Mouse (Mus musculus): ENCODE measurements around the gene Prrx2. TPM values are rescaled to one million over a fixed set of nuclear protein-coding genes. Genes with fewer than 3 reads are reported as not detected.

Prrx2 gene
- total RNA-seq, 2 experiments from 2014 or later: 1.0 to 2.8 TPM

- intact Hi-C loops (cut with DNase I): no loop called here
- no peak for DNase-seq (ENCODE audit: low spot score in 2 of 2)
Measured at GRCm38 (mm10) chr2:30819873-30820272, 14.9 kb upstream of the Prrx2 start.

GRCm38 (mm10) chr2:30821073-30821472 is 13.7 kb upstream of the Prrx2 start:
- no peak for DNase-seq (ENCODE audit: low spot score in 2 of 2)
- intact Hi-C loops (cut with DNase I): no loop called here

DNA sequence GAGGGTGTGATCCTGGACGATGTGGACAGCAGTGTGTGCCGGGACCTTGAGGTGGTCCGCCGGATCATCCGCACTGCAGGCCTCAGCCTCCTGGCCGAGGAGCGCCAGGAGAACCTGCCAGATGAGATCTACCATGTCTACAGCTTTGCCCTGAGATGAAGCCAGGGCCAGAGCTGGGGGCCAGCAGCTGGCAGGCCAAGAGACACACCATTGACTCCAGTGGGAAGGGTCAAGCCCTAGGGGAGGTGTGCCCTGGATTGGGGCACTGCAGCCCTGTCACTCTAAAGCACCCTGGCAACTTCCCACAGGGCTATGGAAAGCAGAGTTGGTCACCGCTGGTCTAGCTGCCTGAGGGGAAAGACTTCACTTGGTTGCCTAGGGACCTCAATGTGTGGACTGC is 12.3 kb upstream of the Prrx2 start:
- intact Hi-C loops (cut with DNase I): no loop called here
- no peak for DNase-seq (ENCODE audit: low spot score in 2 of 2)

GRCm38 (mm10) chr2:30823385-30824153 is 11.2 kb upstream of the Prrx2 start:
- peak in 1 of 2 experiments; percentile 33 for DNase-seq (ENCODE audit: low spot score in 2 of 2)
- intact Hi-C loops (cut with DNase I): no loop called here

GRCm38 (mm10) chr2:30826825-30827748 is 7.7 kb upstream of the Prrx2 start:
- intact Hi-C loops (cut with DNase I): loop anchor here (5.0 kb wide), 2 partner anchors 60 to 100 kb away; partner anchors contain the start of gene Ptges
- DNase-seq (ENCODE audit: low spot score in 2 of 2): peak; percentile 40 to 45

DNA sequence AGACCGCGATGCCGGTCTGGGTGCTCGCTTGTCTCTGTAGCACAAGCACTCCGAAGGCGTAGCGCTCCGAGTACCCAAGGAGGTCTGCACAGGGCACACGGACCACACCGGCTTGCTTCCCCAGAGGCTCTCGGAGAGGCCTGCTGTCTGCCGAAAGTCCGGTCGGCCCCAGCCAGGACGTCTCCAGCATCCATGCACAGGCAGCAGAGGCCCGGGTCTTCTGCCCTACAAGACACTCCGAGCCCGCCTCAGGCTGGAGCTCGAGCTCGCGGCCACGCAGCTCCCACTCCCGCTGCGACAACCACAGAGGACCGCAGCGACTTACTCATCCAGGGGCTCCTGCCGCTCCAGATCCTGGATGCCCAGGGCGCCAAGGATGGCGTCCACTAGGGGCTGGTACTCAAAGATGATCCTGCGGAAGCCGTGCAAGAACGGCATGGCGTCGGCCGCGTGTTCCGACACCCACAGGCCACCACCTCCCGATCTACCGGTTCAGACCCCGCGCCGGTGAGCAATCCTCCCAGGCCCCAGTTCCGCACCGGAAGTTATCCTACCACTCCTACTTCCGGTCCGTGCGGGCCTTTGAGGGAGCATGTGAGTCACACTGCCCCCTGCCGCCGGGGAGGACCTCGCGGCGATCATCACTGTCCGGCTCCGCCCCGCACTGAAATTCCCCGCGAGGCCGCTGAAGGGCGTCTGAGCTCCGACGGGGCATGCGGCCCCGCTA is 6.9 kb upstream of the Prrx2 start:
- intact Hi-C loops (cut with DNase I): loop anchor here (5.0 kb wide), 2 partner anchors 59 to 99 kb away; partner anchors contain the start of gene Ptges
- DNase-seq (ENCODE audit: low spot score in 2 of 2): peak; percentile 94

- intact Hi-C loops (cut with DNase I): loop anchor here (5.0 kb wide), 2 partner anchors 58 to 98 kb away; partner anchors contain the start of gene Ptges
- DNase-seq (ENCODE audit: low spot score in 2 of 2): no peak
Measured at GRCm38 (mm10) chr2:30829315-30829714, 5.5 kb upstream of the Prrx2 start.

- intact Hi-C loops (cut with DNase I): no loop called here
- DNase-seq (ENCODE audit: low spot score in 2 of 2): no peak
Measured at GRCm38 (mm10) chr2:30830283-30830795, 4.4 kb upstream of the Prrx2 start, which contains the start of gene Asb6. Gene Asb6, minus strand, starts transcription at chr2:30830333.

DNA sequence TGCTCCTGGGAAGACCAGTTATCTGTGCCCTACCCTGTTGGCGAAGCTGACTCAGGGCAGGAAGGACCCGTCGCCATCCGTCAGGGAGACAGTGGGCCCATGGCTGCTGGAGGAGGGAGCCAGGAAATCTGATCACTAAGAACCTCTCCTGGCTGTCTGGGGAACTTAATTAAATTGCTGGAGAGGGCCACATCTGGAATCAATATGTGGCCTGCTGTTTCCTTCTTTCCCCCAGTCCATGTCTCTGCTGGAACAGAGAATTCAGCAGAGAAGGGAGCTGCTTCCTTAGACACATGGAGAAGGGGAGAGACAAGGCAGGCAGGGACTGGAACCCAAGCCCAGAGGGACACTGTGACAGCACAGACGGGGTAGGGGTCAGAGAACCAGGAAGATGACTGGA is 1.1 kb upstream of the Prrx2 start:
- no peak for DNase-seq (ENCODE audit: low spot score in 2 of 2)
- intact Hi-C loops (cut with DNase I): no loop called here

GRCm38 (mm10) chr2:30836238-30836990 is 1.6 kb downstream of the Prrx2 start:
- intact Hi-C loops (cut with DNase I): no loop called here
- no peak for DNase-seq (ENCODE audit: low spot score in 2 of 2)

DNA sequence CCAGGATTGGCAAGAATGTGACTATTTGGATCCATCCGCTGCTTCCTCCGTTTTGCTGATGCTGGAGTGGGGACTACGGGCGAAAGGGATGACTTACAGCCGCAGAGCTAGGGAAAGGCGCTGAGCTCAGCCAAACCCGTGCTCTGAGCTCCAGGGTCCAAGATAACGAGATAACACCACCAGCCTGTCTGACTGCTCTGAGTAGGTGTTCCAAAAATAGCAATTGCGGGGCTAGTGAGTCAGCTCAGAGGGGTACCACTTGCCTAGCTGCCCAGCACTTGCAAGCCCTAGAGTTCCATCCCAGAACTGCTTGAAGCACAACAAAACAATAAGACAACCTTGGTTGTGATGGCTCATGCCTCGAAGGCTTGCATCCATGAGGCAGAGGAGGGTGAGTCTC is 7.8 kb downstream of the Prrx2 start:
- intact Hi-C loops (cut with DNase I): no loop called here
- DNase-seq (ENCODE audit: low spot score in 2 of 2): no peak

- no peak for DNase-seq (ENCODE audit: low spot score in 2 of 2)
- intact Hi-C loops (cut with DNase I): no loop called here
Measured at GRCm38 (mm10) chr2:30845152-30846070, 10.6 kb downstream of the Prrx2 start.

GRCm38 (mm10) chr2:30846236-30846635 is 11.5 kb downstream of the Prrx2 start:
- intact Hi-C loops (cut with DNase I): no loop called here
- DNase-seq (ENCODE audit: low spot score in 2 of 2): no peak

- intact Hi-C loops (cut with DNase I): no loop called here
- no peak for DNase-seq (ENCODE audit: low spot score in 2 of 2)
Measured at GRCm38 (mm10) chr2:30846723-30847122, 12.0 kb downstream of the Prrx2 start.

DNA sequence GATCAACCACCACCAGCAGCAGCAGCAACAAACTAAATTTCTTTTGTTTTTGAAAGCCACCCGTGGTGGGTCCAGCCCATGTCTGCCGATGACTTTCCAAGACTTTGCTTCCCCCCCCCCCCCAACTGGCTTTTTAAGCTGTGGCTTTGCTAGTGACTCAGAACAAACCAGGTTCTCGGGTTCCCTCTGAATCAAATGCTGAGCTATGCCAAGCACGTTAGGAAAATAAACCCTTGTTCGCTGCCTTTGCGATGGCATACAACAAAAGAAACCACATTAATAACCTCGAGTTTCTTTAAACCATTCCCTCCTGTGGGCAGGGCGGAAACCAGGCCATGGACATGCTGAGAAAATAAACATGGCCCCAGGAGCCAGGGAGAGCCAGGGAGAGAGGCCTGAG is 13.4 kb downstream of the Prrx2 start:
- intact Hi-C loops (cut with DNase I): no loop called here
- no peak for DNase-seq (ENCODE audit: low spot score in 2 of 2)

DNA sequence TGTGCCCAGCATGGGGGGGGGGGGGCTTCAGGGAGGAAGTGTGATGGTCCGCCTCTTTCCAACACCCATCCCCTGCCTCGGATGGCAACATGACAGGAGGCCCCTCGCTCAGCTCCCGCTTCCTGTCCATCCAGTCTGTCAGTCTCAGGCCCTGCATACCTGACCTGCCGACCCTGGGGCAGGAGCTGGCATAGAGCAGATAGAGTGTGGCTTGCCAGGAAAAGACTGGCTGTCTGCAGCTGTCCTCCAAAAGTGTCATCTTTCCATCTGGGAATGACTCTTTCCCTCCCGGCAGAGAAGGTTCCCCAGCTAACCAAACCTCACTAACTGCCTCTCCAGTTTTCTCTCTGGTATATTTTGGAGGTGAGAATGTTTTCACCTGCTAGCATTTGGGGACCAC is 15.8 kb downstream of the Prrx2 start:
- intact Hi-C loops (cut with DNase I): no loop called here
- DNase-seq (ENCODE audit: low spot score in 2 of 2): no peak

DNA sequence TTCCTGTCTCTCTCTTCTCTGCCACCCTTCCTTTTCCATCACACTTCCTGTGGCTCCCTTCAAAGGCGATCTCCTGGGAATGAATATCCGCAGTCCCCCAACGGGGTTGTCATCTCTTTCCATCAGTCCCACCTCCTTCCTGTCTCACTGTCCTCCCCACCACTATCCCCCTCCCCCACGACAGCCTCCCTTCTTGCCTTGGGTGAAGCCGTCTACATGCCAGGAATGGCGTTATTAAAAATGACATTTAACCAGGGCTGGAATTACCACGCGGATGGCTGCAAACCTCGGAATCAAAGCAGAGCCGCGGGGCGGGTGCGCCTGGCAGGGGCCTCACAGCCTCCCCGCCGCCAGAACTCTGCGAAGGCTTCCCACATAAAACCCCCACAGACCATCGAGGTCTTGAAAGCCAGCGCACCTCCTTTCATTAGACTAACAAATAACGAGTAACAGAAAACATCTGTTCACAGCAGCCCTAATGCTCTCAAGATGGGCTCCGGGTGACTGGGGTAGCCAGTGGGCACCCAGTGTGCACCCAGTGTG is 18.1 kb downstream of the Prrx2 start:
- intact Hi-C loops (cut with DNase I): no loop called here
- no peak for DNase-seq (ENCODE audit: low spot score in 2 of 2)

GRCm38 (mm10) chr2:30857076-30857475 is 22.3 kb downstream of the Prrx2 start:
- peak in 1 of 2 experiments; percentile 24 for DNase-seq (ENCODE audit: low spot score in 2 of 2)
- intact Hi-C loops (cut with DNase I): no loop called here
